Mouse (Mus musculus) T-helper 2 cell (primary cell): ENCODE measurements around the gene Rap2c.

Experiments
- in situ Hi-C: fragments of 300-600 bp; cut with MboI, MseI; formaldehyde crosslinking; loops from one replicate; pipeline ENCODE4 v1.15.1; 2025; ENCODE audit warnings: high pct_unique_total_duplicates

Rap2c gene

DNA sequence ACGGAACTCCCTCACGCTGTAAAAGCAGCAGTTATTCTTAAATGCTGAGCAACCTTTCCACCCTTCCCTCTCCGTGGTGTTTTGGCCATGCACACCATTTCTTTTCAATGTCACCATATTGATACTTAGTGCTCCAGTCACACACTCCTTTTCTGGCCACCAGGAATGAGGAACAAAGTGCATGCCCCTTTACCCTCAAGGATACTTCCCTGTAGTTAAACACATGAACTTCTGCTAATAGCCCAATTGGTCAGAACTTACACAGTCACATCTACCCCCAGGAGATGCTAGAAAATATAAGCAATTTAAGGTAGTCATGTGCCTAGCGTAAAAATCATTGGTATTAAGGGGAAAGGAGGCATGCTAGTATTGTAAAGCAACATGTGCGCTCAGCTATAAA lies 47.9 kb downstream of the Rap2c start:
- in situ Hi-C loops = no loop called here

- in situ Hi-C loops = no loop called here
These were observed 49.5 kb downstream of the Rap2c start for GRCm38 (mm10) chrX:50968157-50968932.

DNA sequence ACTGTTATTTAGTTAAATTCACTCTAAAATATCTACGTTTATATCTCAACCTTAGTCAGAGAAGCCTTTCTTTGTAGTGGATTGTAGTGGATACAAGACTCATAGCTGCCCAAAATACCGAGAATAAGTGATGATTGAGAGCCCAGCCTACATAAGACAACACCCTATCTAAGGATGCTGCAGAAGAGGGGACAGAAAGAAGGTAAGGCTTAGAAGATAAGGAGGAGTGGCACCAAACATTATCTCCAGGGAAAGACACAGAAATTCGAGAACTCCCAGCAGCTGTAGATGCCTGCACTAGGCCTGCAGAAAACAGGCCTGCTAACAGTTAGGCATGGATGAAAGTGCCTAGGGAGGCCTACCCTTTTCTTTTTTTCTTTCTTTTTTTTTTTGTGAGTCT lies 52.7 kb downstream of the Rap2c start:
- in situ Hi-C loops = no loop called here

- in situ Hi-C loops = no loop called here
These were observed 54.9 kb downstream of the Rap2c start for GRCm38 (mm10) chrX:50962955-50963354.
